Mouse (Mus musculus): ENCODE results near the gene Ubqln4. TPM values are rescaled to one million over a fixed set of nuclear protein-coding genes. Genes with fewer than 3 reads are reported as not detected.

The Ubqln4 gene
- polyA plus RNA-seq, 1 experiment from 2014 or later: 62.6 TPM

DNA sequence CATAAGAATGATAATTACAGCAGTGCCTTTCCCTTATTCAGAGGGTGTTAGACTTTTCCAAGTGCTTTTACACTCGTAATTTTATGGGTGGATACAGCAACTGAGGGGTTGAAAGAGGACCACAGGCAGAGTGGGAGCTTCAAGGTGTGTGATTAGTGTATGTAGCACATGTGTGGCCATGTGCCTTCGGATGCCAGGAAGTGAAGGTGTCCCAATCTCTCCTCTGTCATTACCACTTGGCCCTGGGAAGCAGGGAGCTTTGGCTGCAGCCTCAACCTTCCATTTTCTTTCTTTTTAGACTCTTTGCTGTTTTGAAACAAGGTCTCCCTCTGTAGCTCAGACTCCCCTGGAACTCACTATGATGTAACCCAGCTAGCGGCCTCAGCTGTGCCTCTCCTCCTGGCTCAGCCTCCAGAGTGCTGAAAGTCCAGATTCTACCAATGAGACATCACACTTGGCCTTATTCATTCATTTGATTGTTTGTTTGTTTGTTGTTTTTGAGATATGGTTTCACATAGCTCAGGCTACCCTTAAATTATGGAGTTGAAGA lies 63.5 kb downstream of the Ubqln4 start:
- 83% methylated on average over 3 of the region's 3 CpGs for WGBS
- H3K27ac ChIP-seq (ENCODE audit: low read depth, low read length): no peak overlapping the region
- no peaks in the 10 kb centered on the region for H3K27me3 ChIP-seq (ENCODE audit: control insufficient read depth, insufficient read depth, low read length)
- no peak overlapping the region for H3K9ac ChIP-seq (ENCODE audit: low read depth, low read length)
- ATAC-seq (ENCODE audit: low FRiP score): no peak
- H3K4me2 ChIP-seq (replicated peaks; ENCODE audit: low read depth, low read length): no peak overlapping the region
- no peak overlapping the region for H3K4me3 ChIP-seq (ENCODE audit: low read depth, low read length)
- no peak for DNase-seq (ENCODE audit: low spot score)
- no peaks in the 10 kb centered on the region for H3K36me3 ChIP-seq (ENCODE audit: control insufficient read depth, insufficient read depth, low read length)
- H3K9me3 ChIP-seq (ENCODE audit: control insufficient read depth, low read length): no peaks in the 10 kb centered on the region
- H3K4me1 ChIP-seq (replicated peaks; ENCODE audit: control insufficient read depth, insufficient read depth, low read length): no peaks in the 10 kb centered on the region

DNA sequence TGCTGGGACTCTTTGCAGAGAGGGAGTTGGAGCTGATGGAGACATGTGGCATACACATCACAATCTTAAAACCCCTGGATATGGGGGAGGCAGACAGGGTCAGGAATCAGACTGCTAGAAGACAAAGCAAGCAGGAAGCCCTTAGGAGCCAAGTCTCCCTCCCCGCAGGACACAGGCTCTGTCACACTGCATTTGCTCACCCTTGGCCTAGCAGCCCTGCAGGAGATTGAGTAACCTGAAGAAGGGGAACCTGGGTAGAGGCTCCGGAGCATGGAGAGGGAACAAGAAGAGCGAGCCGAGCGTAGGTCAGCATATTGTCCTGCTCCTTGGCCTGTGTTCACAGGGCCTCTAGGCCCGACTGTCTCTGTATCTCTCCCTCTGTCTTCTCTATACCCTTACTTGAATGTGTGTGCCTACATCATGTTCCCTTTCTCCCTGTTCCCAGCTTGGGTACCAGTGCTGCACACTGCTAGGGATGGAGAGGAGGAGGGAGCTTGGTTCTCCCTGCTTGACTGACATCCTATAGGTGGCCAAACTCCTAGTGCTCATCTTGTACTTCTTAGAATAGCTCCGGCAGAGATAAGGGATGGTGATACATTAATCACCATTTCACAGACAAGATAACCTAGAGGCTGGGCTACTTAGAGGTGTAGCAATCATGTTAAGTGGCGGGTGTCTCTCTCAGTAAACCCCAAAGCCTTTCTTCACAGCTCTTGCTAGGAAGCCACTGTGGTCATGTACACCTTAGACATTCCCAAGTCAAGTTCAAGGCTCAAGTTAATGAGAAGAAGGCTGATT lies 64.7 kb downstream of the Ubqln4 start:
- H3K27me3 ChIP-seq (ENCODE audit: control insufficient read depth, insufficient read depth, low read length): no peaks in the 10 kb centered on the region
- no peak overlapping the region for H3K27ac ChIP-seq (ENCODE audit: low read depth, low read length)
- H3K4me2 ChIP-seq (replicated peaks; ENCODE audit: low read depth, low read length): no peak overlapping the region
- H3K4me3 ChIP-seq (ENCODE audit: low read depth, low read length): no peak overlapping the region
- no peaks in the 10 kb centered on the region for H3K4me1 ChIP-seq (replicated peaks; ENCODE audit: control insufficient read depth, insufficient read depth, low read length)
- no peak overlapping the region for H3K9ac ChIP-seq (ENCODE audit: low read depth, low read length)
- H3K36me3 ChIP-seq (ENCODE audit: control insufficient read depth, insufficient read depth, low read length): no peaks in the 10 kb centered on the region
- H3K9me3 ChIP-seq (ENCODE audit: control insufficient read depth, low read length): no peaks in the 10 kb centered on the region
- WGBS: 77% methylated on average over 8 of the region's 8 CpGs
- ATAC-seq (ENCODE audit: low FRiP score): no peak
- DNase-seq (ENCODE audit: low spot score): no peak

MicroRNA genes within 50 kb of the gene (microRNA counts, 519-probe panel; counts per million panel counts)
- not detected for microRNA mmu-miR-1905

Other genes with a start within 250 kb of the Ubqln4 start
- 69.4 and 71.5 TPM in 2 replicates for gene Glmp, start 228.7 kb upstream of the Ubqln4 start, polyA plus RNA-seq (2014; fragmentation: Nextera tagmentation; extraction: Ambion mirVana)
- gene Tmem79, start 217.6 kb upstream of the Ubqln4 start, polyA plus RNA-seq (2014; fragmentation: Nextera tagmentation; extraction: Ambion mirVana): 1.7 TPM in 2 replicates
- gene Smg5, start 217.5 kb upstream of the Ubqln4 start, polyA plus RNA-seq (2014; fragmentation: Nextera tagmentation; extraction: Ambion mirVana): 42.0 and 44.5 TPM in 2 replicates
- 1.3 and 1.6 TPM in 2 replicates for gene Paqr6, start 189.2 kb upstream of the Ubqln4 start, polyA plus RNA-seq (2014; fragmentation: Nextera tagmentation; extraction: Ambion mirVana)
- gene Bglap3, start 181.0 kb upstream of the Ubqln4 start, polyA plus RNA-seq (2014; fragmentation: Nextera tagmentation; extraction: Ambion mirVana): 0.26 TPM in 1 of 2 replicates, not detected in the other
- not detected in 2 replicates for gene Bglap2, start 175.1 kb upstream of the Ubqln4 start, polyA plus RNA-seq (2014; fragmentation: Nextera tagmentation; extraction: Ambion mirVana)
- not detected in 2 replicates for gene Bglap, start 169.3 kb upstream of the Ubqln4 start, polyA plus RNA-seq (2014; fragmentation: Nextera tagmentation; extraction: Ambion mirVana)
- gene Pmf1, start 143.4 kb upstream of the Ubqln4 start, polyA plus RNA-seq (2014; fragmentation: Nextera tagmentation; extraction: Ambion mirVana): 108 and 109 TPM in 2 replicates
- 22.1 and 23.7 TPM in 2 replicates for gene Slc25a44, start 128.6 kb upstream of the Ubqln4 start, polyA plus RNA-seq (2014; fragmentation: Nextera tagmentation; extraction: Ambion mirVana)
- gene Sema4a, start 92.6 kb upstream of the Ubqln4 start, polyA plus RNA-seq (2014; fragmentation: Nextera tagmentation; extraction: Ambion mirVana): 5.7 and 7.8 TPM in 2 replicates
- 22.5 and 22.8 TPM in 2 replicates for gene Lmna, start 43.8 kb upstream of the Ubqln4 start, polyA plus RNA-seq (2014; fragmentation: Nextera tagmentation; extraction: Ambion mirVana)
- 45.9 and 51.9 TPM in 2 replicates for gene Mex3a, start 21.4 kb upstream of the Ubqln4 start, polyA plus RNA-seq (2014; fragmentation: Nextera tagmentation; extraction: Ambion mirVana)
- gene Rab25, start 5.5 kb upstream of the Ubqln4 start, polyA plus RNA-seq (2014; fragmentation: Nextera tagmentation; extraction: Ambion mirVana): 1.1 and 1.8 TPM in 2 replicates
- 76.1 and 93.9 TPM in 2 replicates for gene Lamtor2, start 684 bp upstream of the Ubqln4 start, polyA plus RNA-seq (2014; fragmentation: Nextera tagmentation; extraction: Ambion mirVana)
- 152 and 169 TPM in 2 replicates for gene Ssr2, start 22.1 kb downstream of the Ubqln4 start, polyA plus RNA-seq (2014; fragmentation: Nextera tagmentation; extraction: Ambion mirVana)
- gene Arhgef2, start 52.2 kb downstream of the Ubqln4 start, polyA plus RNA-seq (2014; fragmentation: Nextera tagmentation; extraction: Ambion mirVana): 149 and 181 TPM in 2 replicates
- not detected in 2 replicates for gene Rxfp4, start 99.4 kb downstream of the Ubqln4 start, polyA plus RNA-seq (2014; fragmentation: Nextera tagmentation; extraction: Ambion mirVana)
- gene Khdc4, start 132.0 kb downstream of the Ubqln4 start, polyA plus RNA-seq (2014; fragmentation: Nextera tagmentation; extraction: Ambion mirVana): 103 and 105 TPM in 2 replicates
- gene Rit1, start 163.1 kb downstream of the Ubqln4 start, polyA plus RNA-seq (2014; fragmentation: Nextera tagmentation; extraction: Ambion mirVana): 44.6 and 48.4 TPM in 2 replicates
- gene Syt11, start 221.4 kb downstream of the Ubqln4 start, polyA plus RNA-seq (2014; fragmentation: Nextera tagmentation; extraction: Ambion mirVana): 137 and 151 TPM in 2 replicates

Measured in hindbrain, embryonic 11.5 days (tissue).